Mouse (Mus musculus): Measurements from ENCODE around the gene Klc2. TPM values are rescaled to one million over a fixed set of nuclear protein-coding genes. Genes with fewer than 3 reads are reported as not detected.
A peak's percentile ranks its signal among the peaks of the same experiment; 100 is the strongest.

Gene Klc2
- polyA plus RNA-seq, 1 experiment from 2014 or later = 19.8 TPM

GRCm38 (mm10) chr19:5060365-5061330 lies 57.7 kb downstream of the Klc2 start:
- Histone ChIP-seq H3K9ac (replicated peaks; ENCODE audit: low read length) (no peak overlapping the region), H3K27ac (replicated peaks; ENCODE audit: low read depth, low read length) (0 out of 2 replicates have a peak overlapping the region, but pooled peaks have one; percentile 16), H3K9me3 (replicated peaks; ENCODE audit: control insufficient read depth, low read length) (no peaks in the 10 kb centered on the region), H3K4me3 (ENCODE audit: low read depth, low read length) (no peak overlapping the region), H3K36me3 (replicated peaks; ENCODE audit: control insufficient read depth, insufficient read depth, low read depth, low read length) (no peaks in the 10 kb centered on the region), H3K4me2 (ENCODE audit: low read depth, low read length) (no peak overlapping the region), H3K27me3 (ENCODE audit: control insufficient read depth, insufficient read depth, low read length) (no peaks in the 10 kb centered on the region), H3K4me1 (ENCODE audit: control insufficient read depth, insufficient read depth, low read length) (peaks cover 22% of the 10 kb centered on the region)
- DNase-seq (ENCODE audit: low spot score) = no peak
- ATAC-seq (replicated peaks; ENCODE audit: insufficient number of reproducible peaks, low FRiP score, low TSS enrichment, low read depth) = no peak
- WGBS = 45% methylated on average over 5 of the region's 5 CpGs

GRCm38 (mm10) chr19:5058801-5059771 lies 59.3 kb downstream of the Klc2 start:
- 12% methylated on average over 10 of the region's 10 CpGs for WGBS
- Histone ChIP-seq H3K4me1 (ENCODE audit: control insufficient read depth, insufficient read depth, low read length) (peaks cover 22% of the 10 kb centered on the region), H3K36me3 (replicated peaks; ENCODE audit: control insufficient read depth, insufficient read depth, low read depth, low read length) (no peaks in the 10 kb centered on the region), H3K9ac (replicated peaks; ENCODE audit: low read length) (peak overlapping the region; percentile 15; the same call in 1 of the 2 replicates), H3K9me3 (replicated peaks; ENCODE audit: control insufficient read depth, low read length) (no peaks in the 10 kb centered on the region), H3K27ac (replicated peaks; ENCODE audit: low read depth, low read length) (peak overlapping the region; percentile 39; the same call in 1 of the 2 replicates), H3K27me3 (ENCODE audit: control insufficient read depth, insufficient read depth, low read length) (no peaks in the 10 kb centered on the region), H3K4me3 (ENCODE audit: low read depth, low read length) (no peak overlapping the region), H3K4me2 (ENCODE audit: low read depth, low read length) (no peak overlapping the region)
- ATAC-seq (replicated peaks; ENCODE audit: insufficient number of reproducible peaks, low FRiP score, low TSS enrichment, low read depth) (peak; percentile 14), DNase-seq (ENCODE audit: low spot score) (peak; percentile 49)

GRCm38 (mm10) chr19:5057876-5058775 lies 60.2 kb downstream of the Klc2 start:
- DNase-seq (ENCODE audit: low spot score) (no peak), ATAC-seq (replicated peaks; ENCODE audit: insufficient number of reproducible peaks, low FRiP score, low TSS enrichment, low read depth) (no peak)
- Histone ChIP-seq H3K9ac (replicated peaks; ENCODE audit: low read length) (no peak overlapping the region), H3K4me2 (ENCODE audit: low read depth, low read length) (no peak overlapping the region), H3K27me3 (ENCODE audit: control insufficient read depth, insufficient read depth, low read length) (peaks cover 6% of the 10 kb centered on the region; the same call in 1 of the 2 replicates), H3K27ac (replicated peaks; ENCODE audit: low read depth, low read length) (no peak overlapping the region; the same call in 1 of the 2 replicates), H3K9me3 (replicated peaks; ENCODE audit: control insufficient read depth, low read length) (no peaks in the 10 kb centered on the region), H3K36me3 (replicated peaks; ENCODE audit: control insufficient read depth, insufficient read depth, low read depth, low read length) (no peaks in the 10 kb centered on the region), H3K4me3 (ENCODE audit: low read depth, low read length) (no peak overlapping the region), H3K4me1 (ENCODE audit: control insufficient read depth, insufficient read depth, low read length) (peaks cover 22% of the 10 kb centered on the region)
- WGBS = 23% methylated on average over 16 of the region's 16 CpGs

Other genes starting within 250 kb of the Klc2 start
- 4.3 and 5.6 TPM in 2 replicates for gene Actn3, start 240.7 kb downstream of the Klc2 start, polyA plus RNA-seq (2014; fragmentation: Nextera tagmentation; extraction: Ambion mirVana)
- 7.4 and 8.7 TPM in 2 replicates for gene Zdhhc24, start 239.9 kb downstream of the Klc2 start, polyA plus RNA-seq (2014; fragmentation: Nextera tagmentation; extraction: Ambion mirVana)
- gene Bbs1, start 211.9 kb downstream of the Klc2 start, polyA plus RNA-seq (2014; fragmentation: Nextera tagmentation; extraction: Ambion mirVana) = 4.7 and 4.8 TPM in 2 replicates
- gene Dpp3, start 190.3 kb downstream of the Klc2 start, polyA plus RNA-seq (2014; fragmentation: Nextera tagmentation; extraction: Ambion mirVana) = 133 and 138 TPM in 2 replicates
- gene Peli3, start 175.4 kb downstream of the Klc2 start, polyA plus RNA-seq (2014; fragmentation: Nextera tagmentation; extraction: Ambion mirVana) = 1.7 TPM in 2 replicates
- gene Mrpl11, start 156.4 kb downstream of the Klc2 start, polyA plus RNA-seq (2014; fragmentation: Nextera tagmentation; extraction: Ambion mirVana) = 164 and 173 TPM in 2 replicates
- not detected in 2 replicates for gene Npas4, start 128.2 kb downstream of the Klc2 start, polyA plus RNA-seq (2014; fragmentation: Nextera tagmentation; extraction: Ambion mirVana)
- 3.9 and 4.4 TPM in 2 replicates for gene Slc29a2, start 94.7 kb downstream of the Klc2 start, polyA plus RNA-seq (2014; fragmentation: Nextera tagmentation; extraction: Ambion mirVana)
- 38.5 and 40.8 TPM in 2 replicates for gene B4gat1, start 79.7 kb downstream of the Klc2 start, polyA plus RNA-seq (2014; fragmentation: Nextera tagmentation; extraction: Ambion mirVana)
- gene AC124502.3, start 79.7 kb downstream of the Klc2 start, polyA plus RNA-seq (2014; fragmentation: Nextera tagmentation; extraction: Ambion mirVana) = 0.96 and 1.6 TPM in 2 replicates
- 47.5 and 47.9 TPM in 2 replicates for gene Brms1, start 77.2 kb downstream of the Klc2 start, polyA plus RNA-seq (2014; fragmentation: Nextera tagmentation; extraction: Ambion mirVana)
- 0.99 and 1.2 TPM in 2 replicates for gene Rin1, start 68.1 kb downstream of the Klc2 start, polyA plus RNA-seq (2014; fragmentation: Nextera tagmentation; extraction: Ambion mirVana)
- gene Cd248, start 50.5 kb downstream of the Klc2 start, polyA plus RNA-seq (2014; fragmentation: Nextera tagmentation; extraction: Ambion mirVana) = 43.1 and 48.4 TPM in 2 replicates
- gene Tmem151a, start 33.0 kb downstream of the Klc2 start, polyA plus RNA-seq (2014; fragmentation: Nextera tagmentation; extraction: Ambion mirVana) = 1.8 and 2.1 TPM in 2 replicates
- gene Yif1a, start 30.0 kb downstream of the Klc2 start, polyA plus RNA-seq (2014; fragmentation: Nextera tagmentation; extraction: Ambion mirVana) = 62.8 and 75.8 TPM in 2 replicates
- 48.9 and 54.0 TPM in 2 replicates for gene Cnih2, start 20.0 kb downstream of the Klc2 start, polyA plus RNA-seq (2014; fragmentation: Nextera tagmentation; extraction: Ambion mirVana)
- gene Rab1b, start 11.5 kb downstream of the Klc2 start, polyA plus RNA-seq (2014; fragmentation: Nextera tagmentation; extraction: Ambion mirVana) = 214 and 235 TPM in 2 replicates
- 24.4 and 28.4 TPM in 2 replicates for gene Pacs1, start 154.6 kb upstream of the Klc2 start, polyA plus RNA-seq (2014; fragmentation: Nextera tagmentation; extraction: Ambion mirVana)
- gene Sf3b2, start 176.9 kb upstream of the Klc2 start, polyA plus RNA-seq (2014; fragmentation: Nextera tagmentation; extraction: Ambion mirVana) = 375 and 387 TPM in 2 replicates
- 8.5 and 11.3 TPM in 2 replicates for gene Gal3st3, start 179.8 kb upstream of the Klc2 start, polyA plus RNA-seq (2014; fragmentation: Nextera tagmentation; extraction: Ambion mirVana)
- not detected in 2 replicates for gene Catsper1, start 217.2 kb upstream of the Klc2 start, polyA plus RNA-seq (2014; fragmentation: Nextera tagmentation; extraction: Ambion mirVana)
- gene Cst6, start 231.0 kb upstream of the Klc2 start, polyA plus RNA-seq (2014; fragmentation: Nextera tagmentation; extraction: Ambion mirVana) = 0.69 and 1.3 TPM in 2 replicates
- 58.2 and 63.7 TPM in 2 replicates for gene Eif1ad, start 248.2 kb upstream of the Klc2 start, polyA plus RNA-seq (2014; fragmentation: Nextera tagmentation; extraction: Ambion mirVana)
- 464 and 487 TPM in 2 replicates for gene Banf1, start 248.6 kb upstream of the Klc2 start, polyA plus RNA-seq (2014; fragmentation: Nextera tagmentation; extraction: Ambion mirVana)

Data from embryonic facial prominence, embryonic 11.5 days (tissue).